Mouse (Mus musculus) thymus, adult 2 months (tissue): Measurements from ENCODE around the gene Sorl1.

Source experiments
- CTCF ChIP-seq: fragments of 200-500 bp; IDR thresholded peaks from 2 replicates; pipeline ENCODE4 v1.5.1; 2012; ENCODE audit warnings: mild to moderate bottlenecking, control low read depth, low read length, moderate library complexity, borderline replicate concordance; ENCODE audit not compliant: control insufficient read depth, poor library complexity, insufficient read depth; ENCODE audit errors: extremely low read depth
- POLR2A ChIP-seq: fragments of 200-500 bp; IDR thresholded peaks from 2 replicates; pipeline ENCODE4 v1.6.1; 2012; ENCODE audit warnings: mild to moderate bottlenecking, low read length, control low read depth, moderate library complexity; ENCODE audit not compliant: control insufficient read depth, poor library complexity, insufficient read depth; ENCODE audit errors: extremely low read depth

- no peak for TF ChIP-seq POLR2A
- TF ChIP-seq CTCF = no peak
Observed at GRCm38 (mm10) chr9:42125262-42125982, 1.3 kb upstream of the Sorl1 start.
